Mouse (Mus musculus): ENCODE data around the gene Tnni3k. TPM values are rescaled to one million over a fixed set of nuclear protein-coding genes. Genes with fewer than 3 reads are reported as not detected.

Gene Tnni3k
- polyA plus RNA-seq, 1 experiment = not detected

Other genes with a start within 250 kb of the Tnni3k start
- 7.9 and 8.0 TPM in 2 replicates for gene Fpgt, start 38.0 kb upstream of the Tnni3k start, polyA plus RNA-seq (2012; ENCODE audit: insufficient read depth, insufficient read length, missing spikeins)
- gene Lrriq3, start 38.0 kb upstream of the Tnni3k start, polyA plus RNA-seq (2012; ENCODE audit: insufficient read depth, insufficient read length, missing spikeins) = 2.3 and 3.0 TPM in 2 replicates